20 mouse cellular contexts compared by ENCODE assay signal in genomic region chr15:62114815-62115214, GRCm38 (mm10).
DNase-seq lines count a peak whose midpoint lies in the region; ATAC-seq and TF ChIP-seq lines count a peak whose summit lies in the region.
"Had no signal": no experiment of that assay in that cellular context is flagged by ENCODE, and none has a peak within 500 bp of the region (broad histone marks: within the 10 kb centered on the region; RNA-seq: fewer than 3 reads in every experiment).

No protein-coding gene starts in this region.

- no peak overlapping the region for H3K9ac ChIP-seq in heart, embryonic 15.5 days
- no peak overlapping the region for H3K9ac ChIP-seq in intestine, embryonic 16.5 days (ENCODE audit: low read depth, low read length)
- H3K9ac ChIP-seq in kidney, postnatal 0 days (ENCODE audit: low read depth, low read length), result no peak overlapping the region
- no peak overlapping the region for H3K9ac ChIP-seq in liver, embryonic 13.5 days
- no peak overlapping the region for H3K9ac ChIP-seq in forebrain, embryonic 13.5 days
- H3K9ac ChIP-seq: embryonic facial prominence, embryonic 15.5 days; forebrain, postnatal 0 days; hindbrain, embryonic 12.5 days; stomach, embryonic 15.5 days had no signal

- no peaks in the 10 kb centered on the region for H3K27me3 ChIP-seq in heart, embryonic 15.5 days
- H3K27me3 ChIP-seq in heart, embryonic 10.5 days (ENCODE audit: insufficient read depth, poor library complexity, severe bottlenecking), result no peaks in the 10 kb centered on the region
- no peaks in the 10 kb centered on the region for H3K27me3 ChIP-seq in intestine, embryonic 16.5 days (replicated peaks; ENCODE audit: control insufficient read depth, insufficient read depth, low read length)
- H3K27me3 ChIP-seq in kidney, postnatal 0 days (ENCODE audit: insufficient read depth, low read length), result no peaks in the 10 kb centered on the region
- no peaks in the 10 kb centered on the region for H3K27me3 ChIP-seq in liver, embryonic 13.5 days
- H3K27me3 ChIP-seq in forebrain, embryonic 13.5 days, result no peaks in the 10 kb centered on the region
- H3K27me3 ChIP-seq: CH12.LX; embryonic facial prominence, embryonic 15.5 days; hindbrain, embryonic 12.5 days; stomach, embryonic 15.5 days had no signal

- no peak for DNase-seq in heart, embryonic 10.5 days (ENCODE audit: low spot score)
- no peak for DNase-seq in kidney, postnatal 0 days (ENCODE audit: low spot score)
- DNase-seq in liver, embryonic 13.5 days, result no peak
- DNase-seq: adrenal gland, postnatal 14 days; cerebellum, adult 11-12 months; cerebellum, postnatal 14 days; forebrain, postnatal 0 days; gastrocnemius, adult 2 months; lung, adult 18-20 months; right cerebral cortex, postnatal 25 days; thymus, adult 2 months had no signal

- TF ChIP-seq CTCF in kidney, postnatal 0 days (IDR thresholded peaks at IDR 0.05; ENCODE audit: low read depth), result no peak

- no peak overlapping the region for H3K4me3 ChIP-seq in heart, embryonic 15.5 days
- H3K4me3 ChIP-seq in heart, embryonic 10.5 days, result no peak overlapping the region
- no peak overlapping the region for H3K4me3 ChIP-seq in intestine, embryonic 16.5 days (ENCODE audit: low read length)
- H3K4me3 ChIP-seq in kidney, postnatal 0 days (replicated peaks; ENCODE audit: low read depth, low read length), result no peak overlapping the region
- no peak overlapping the region for H3K4me3 ChIP-seq in liver, embryonic 13.5 days (replicated peaks)
- H3K4me3 ChIP-seq in forebrain, embryonic 13.5 days, result no peak overlapping the region
- H3K4me3 ChIP-seq: embryonic facial prominence, embryonic 15.5 days; gastrocnemius, adult 2 months; hindbrain, embryonic 12.5 days; stomach, embryonic 15.5 days had no signal

- no peaks in the 10 kb centered on the region for H3K36me3 ChIP-seq in heart, embryonic 15.5 days
- no peaks in the 10 kb centered on the region for H3K36me3 ChIP-seq in heart, embryonic 10.5 days
- H3K36me3 ChIP-seq in intestine, embryonic 16.5 days (ENCODE audit: control insufficient read depth, insufficient read depth, low read length), result no peaks in the 10 kb centered on the region
- H3K36me3 ChIP-seq in kidney, postnatal 0 days (ENCODE audit: insufficient read depth, low read length), result no peaks in the 10 kb centered on the region
- no peaks in the 10 kb centered on the region for H3K36me3 ChIP-seq in liver, embryonic 13.5 days
- H3K36me3 ChIP-seq in forebrain, embryonic 13.5 days (ENCODE audit: poor library complexity, severe bottlenecking), result no peaks in the 10 kb centered on the region
- H3K36me3 ChIP-seq: embryonic facial prominence, embryonic 15.5 days; hindbrain, embryonic 12.5 days; stomach, embryonic 15.5 days had no signal

- no peaks in the 10 kb centered on the region for H3K9me3 ChIP-seq in heart, embryonic 15.5 days (replicated peaks)
- H3K9me3 ChIP-seq in heart, embryonic 10.5 days, result no peaks in the 10 kb centered on the region
- no peaks in the 10 kb centered on the region for H3K9me3 ChIP-seq in intestine, embryonic 16.5 days (ENCODE audit: control insufficient read depth, low read length)
- no peaks in the 10 kb centered on the region for H3K9me3 ChIP-seq in kidney, postnatal 0 days (replicated peaks; ENCODE audit: low read length)
- H3K9me3 ChIP-seq in liver, embryonic 13.5 days (replicated peaks), result no peaks in the 10 kb centered on the region
- no peaks in the 10 kb centered on the region for H3K9me3 ChIP-seq in forebrain, embryonic 13.5 days (replicated peaks)
- H3K9me3 ChIP-seq: embryonic facial prominence, embryonic 15.5 days; hindbrain, embryonic 12.5 days; stomach, embryonic 15.5 days had no signal

- ATAC-seq in heart, embryonic 15.5 days (replicated peaks; ENCODE audit: insufficient number of reproducible peaks, insufficient read depth, low FRiP score, low read depth), result peak; percentile 4; the same call in 1 of the 2 replicates
- ATAC-seq in intestine, embryonic 16.5 days, result peak; percentile 88
- ATAC-seq in kidney, postnatal 0 days (replicated peaks; ENCODE audit: low FRiP score, low read depth), result 0 out of 2 replicates have a peak, but pooled peaks have one; percentile 35
- ATAC-seq in liver, embryonic 13.5 days (ENCODE audit: low read depth), result no peak
- ATAC-seq in monocyte, adult 5-6 weeks (replicated peaks; ENCODE audit: insufficient number of reproducible peaks, low FRiP score, low TSS enrichment, poor library complexity, severe bottlenecking), result no peak
- ATAC-seq in forebrain, embryonic 13.5 days, result no peak
- ATAC-seq: forebrain, postnatal 0 days; midbrain, embryonic 16.5 days had no signal

- WGBS in heart, embryonic 15.5 days, result 42% methylated on average over 4 of the region's 4 CpGs
- whole genome bisulfite sequencing in heart, embryonic 10.5 days, result 48% methylated on average over 4 of the region's 4 CpGs
- 48% methylated on average over 4 of the region's 4 CpGs for WGBS in intestine, embryonic 16.5 days
- WGBS in kidney, postnatal 0 days, result 50% methylated on average over 4 of the region's 4 CpGs
- WGBS in liver, embryonic 13.5 days (ENCODE audit: insufficient replicate concordance), result 69% methylated on average over 4 of the region's 4 CpGs
- WGBS in forebrain, embryonic 13.5 days, result 68% methylated on average over 4 of the region's 4 CpGs

- H3K27ac ChIP-seq in heart, embryonic 15.5 days, result no peak overlapping the region
- no peak overlapping the region for H3K27ac ChIP-seq in heart, embryonic 10.5 days
- no peak overlapping the region for H3K27ac ChIP-seq in intestine, embryonic 16.5 days (ENCODE audit: low read length)
- no peak overlapping the region for H3K27ac ChIP-seq in kidney, postnatal 0 days
- peak overlapping the region; percentile 67 for H3K27ac ChIP-seq in liver, embryonic 13.5 days
- no peak overlapping the region for H3K27ac ChIP-seq in forebrain, embryonic 13.5 days
- H3K27ac ChIP-seq: embryonic facial prominence, embryonic 15.5 days; gastrocnemius, adult 2 months; hindbrain, embryonic 12.5 days; stomach, embryonic 15.5 days had no signal

- no peak overlapping the region for H3K4me2 ChIP-seq in heart, embryonic 15.5 days
- no peak overlapping the region for H3K4me2 ChIP-seq in intestine, embryonic 16.5 days (ENCODE audit: low read depth, low read length)
- no peak overlapping the region for H3K4me2 ChIP-seq in kidney, postnatal 0 days (ENCODE audit: low read length)
- H3K4me2 ChIP-seq in liver, embryonic 13.5 days, result no peak overlapping the region
- H3K4me2 ChIP-seq in forebrain, embryonic 13.5 days, result no peak overlapping the region
- H3K4me2 ChIP-seq: embryonic facial prominence, embryonic 15.5 days; hindbrain, embryonic 12.5 days; stomach, embryonic 15.5 days had no signal

- H3K4me1 ChIP-seq in heart, embryonic 15.5 days (replicated peaks), result peaks cover 20% of the 10 kb centered on the region
- peaks cover 37% of the 10 kb centered on the region for H3K4me1 ChIP-seq in heart, embryonic 10.5 days
- peaks cover 14% of the 10 kb centered on the region for H3K4me1 ChIP-seq in intestine, embryonic 16.5 days (ENCODE audit: control insufficient read depth, insufficient read depth, low read length)
- peaks cover 11% of the 10 kb centered on the region for H3K4me1 ChIP-seq in kidney, postnatal 0 days (replicated peaks; ENCODE audit: insufficient read depth, low read length)
- H3K4me1 ChIP-seq in liver, embryonic 13.5 days (replicated peaks), result peaks cover 90% of the 10 kb centered on the region
- no peaks in the 10 kb centered on the region for H3K4me1 ChIP-seq in forebrain, embryonic 13.5 days
- H3K4me1 ChIP-seq: hindbrain, embryonic 12.5 days; stomach, embryonic 15.5 days had no signal

Comparison
In these comparisons a context has a peak if more than half of its experiments do, and no peak if none do; other contexts are left out.
1. ATAC-seq: peak in heart, embryonic 15.5 days (single experiment), intestine, embryonic 16.5 days (single experiment) and kidney, postnatal 0 days (single experiment); none in liver, embryonic 13.5 days (single experiment), monocyte, adult 5-6 weeks (single experiment) and forebrain, embryonic 13.5 days (single experiment).